Comparison of ENCODE assay signal across 10 mouse cellular contexts in the genomic region with DNA sequence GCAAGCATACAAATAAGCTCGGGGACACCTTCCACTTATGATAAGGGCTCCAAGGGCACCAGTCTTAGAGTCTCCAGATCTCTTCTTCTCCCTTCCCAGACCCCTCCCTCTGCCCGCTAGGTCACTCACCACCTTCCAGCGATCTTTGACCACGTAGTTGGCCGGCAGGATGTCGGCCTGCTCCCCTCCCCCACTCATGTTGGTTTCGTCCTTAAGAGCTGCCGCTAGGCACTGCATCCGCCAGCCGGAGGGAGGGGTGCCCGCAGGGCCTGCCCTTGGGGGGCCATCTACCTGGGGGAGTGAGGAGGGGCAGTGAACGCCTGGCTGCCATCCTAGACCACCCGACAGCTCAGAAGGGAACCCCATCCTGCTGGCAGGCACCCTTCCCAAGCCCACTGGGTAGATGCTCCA. TPM values are rescaled to one million over a fixed set of nuclear protein-coding genes. Genes with fewer than 3 reads are reported as not detected.
A peak's percentile ranks its signal among the peaks of the same experiment; 100 is the strongest.
DNase-seq lines count a peak whose midpoint lies in the region; ATAC-seq and TF ChIP-seq lines count a peak whose summit lies in the region.
"Had no signal": no experiment of that assay in that cellular context is flagged by ENCODE, and none has a peak within 500 bp of the region (broad histone marks: within the 10 kb centered on the region; RNA-seq: fewer than 3 reads in every experiment).

No protein-coding gene starts in this region.

- no peak overlapping the region for H3K27ac ChIP-seq in heart, adult 2 months
- no peak overlapping the region for H3K27ac ChIP-seq in embryonic facial prominence, embryonic 14.5 days (replicated peaks; ENCODE audit: low read depth, low read length)
- H3K27ac ChIP-seq in lung, postnatal 0 days (ENCODE audit: low read length), result no peak overlapping the region
- H3K27ac ChIP-seq in stomach, embryonic 15.5 days, result no peak overlapping the region

- intact Hi-C loops in heart, adult 2 months (cut with DNase I), result no loop called here

- no peak for TF ChIP-seq CTCF in heart, adult 2 months (IDR thresholded peaks at IDR 0.05)
- no peak for TF ChIP-seq CTCF in lung, postnatal 0 days (IDR thresholded peaks at IDR 0.05)

- peak overlapping the region; percentile 53 for H3K4me2 ChIP-seq in embryonic facial prominence, embryonic 14.5 days (ENCODE audit: low read depth, low read length)
- H3K4me2 ChIP-seq in lung, postnatal 0 days (replicated peaks; ENCODE audit: low read depth, low read length), result peak overlapping the region; percentile 23
- peak overlapping the region; percentile 54 for H3K4me2 ChIP-seq in stomach, embryonic 15.5 days

- H3K4me1 ChIP-seq in heart, adult 2 months (ENCODE audit: control insufficient read depth, insufficient read depth, low read length), result no peaks in the 10 kb centered on the region
- H3K4me1 ChIP-seq in embryonic facial prominence, embryonic 14.5 days (ENCODE audit: control insufficient read depth, insufficient read depth, low read length), result no peaks in the 10 kb centered on the region
- no peaks in the 10 kb centered on the region; the same call in 1 of the 2 replicates for H3K4me1 ChIP-seq in lung, postnatal 0 days (ENCODE audit: insufficient read depth, low read depth, low read length)
- peaks cover 12% of the 10 kb centered on the region for H3K4me1 ChIP-seq in stomach, embryonic 15.5 days

- H3K4me3 ChIP-seq in heart, adult 2 months, result peak overlapping the region; percentile 23; the same call in 1 of the 2 replicates
- H3K4me3 ChIP-seq in embryonic facial prominence, embryonic 14.5 days (ENCODE audit: low read depth, low read length), result peak overlapping the region; percentile 23
- no peak overlapping the region for H3K4me3 ChIP-seq in lung, postnatal 0 days (ENCODE audit: low read depth, low read length)
- peak overlapping the region; percentile 26 for H3K4me3 ChIP-seq in stomach, embryonic 15.5 days (replicated peaks)

- no peaks in the 10 kb centered on the region for H3K9me3 ChIP-seq in embryonic facial prominence, embryonic 14.5 days (ENCODE audit: control insufficient read depth, low read length)
- no peaks in the 10 kb centered on the region for H3K9me3 ChIP-seq in lung, postnatal 0 days (ENCODE audit: low read length)
- H3K9me3 ChIP-seq in stomach, embryonic 15.5 days, result no peaks in the 10 kb centered on the region

- no peak for ATAC-seq in embryonic facial prominence, embryonic 14.5 days (ENCODE audit: low read depth)
- ATAC-seq in lung, postnatal 0 days, result peak; percentile 10; the same call in 1 of the 2 replicates
- ATAC-seq in stomach, embryonic 15.5 days (ENCODE audit: insufficient read depth, low FRiP score, low read depth), result peak; percentile 12; the same call in 1 of the 2 replicates

- no peak for TF ChIP-seq EP300 in heart, adult 2 months (IDR thresholded peaks at IDR 0.05; ENCODE audit: insufficient read depth, low read depth, low read length)
- TF ChIP-seq EP300 in lung, postnatal 0 days (IDR thresholded peaks at IDR 0.05), result no peak

- under 1% methylated on average over 13 of the region's 13 CpGs for WGBS in heart, adult 2 months
- WGBS in embryonic facial prominence, embryonic 14.5 days, result 1% methylated on average over 13 of the region's 13 CpGs
- WGBS in lung, postnatal 0 days, result under 1% methylated on average over 13 of the region's 13 CpGs
- 3% methylated on average over 13 of the region's 13 CpGs for WGBS in stomach, embryonic 15.5 days

- peaks cover 13% of the 10 kb centered on the region for H3K27me3 ChIP-seq in heart, adult 2 months (ENCODE audit: control insufficient read depth, insufficient read depth, low read length)
- H3K27me3 ChIP-seq in embryonic facial prominence, embryonic 14.5 days (replicated peaks; ENCODE audit: control insufficient read depth, insufficient read depth, low read length), result peaks cover 65% of the 10 kb centered on the region
- peaks cover 39% of the 10 kb centered on the region for H3K27me3 ChIP-seq in lung, postnatal 0 days (replicated peaks; ENCODE audit: insufficient read depth, low read length)
- H3K27me3 ChIP-seq in stomach, embryonic 15.5 days (replicated peaks), result peaks cover 57% of the 10 kb centered on the region

- no peak for TF ChIP-seq POLR2A in heart, adult 2 months (IDR thresholded peaks at IDR 0.05; ENCODE audit: insufficient read depth, low read depth, low read length)

- peak in 1 of 2 experiments; percentile 8 for DNase-seq in heart, adult 2 months
- DNase-seq in heart, postnatal 4 days, result no peak
- peak; percentile 32 for DNase-seq in ZHBTc4 (ENCODE audit: low read depth, low spot score)
- DNase-seq in embryonic facial prominence, embryonic 14.5 days (ENCODE audit: low spot score), result no peak
- peak; percentile 86 to 91 for DNase-seq in kidney, adult 8-10 months
- peak; percentile 19 for DNase-seq in lung, postnatal 0 days (ENCODE audit: low spot score)
- no peak for DNase-seq in thymus, postnatal 0 days (ENCODE audit: low spot score)

- H3K9ac ChIP-seq in heart, adult 2 months (ENCODE audit: low read depth, low read length), result no peak overlapping the region
- H3K9ac ChIP-seq in embryonic facial prominence, embryonic 14.5 days (ENCODE audit: low read depth, low read length), result 0 out of 2 replicates have a peak overlapping the region, but pooled peaks have one; percentile 14
- no peak overlapping the region for H3K9ac ChIP-seq in lung, postnatal 0 days (replicated peaks; ENCODE audit: low read depth)
- no peak overlapping the region for H3K9ac ChIP-seq in stomach, embryonic 15.5 days

- H3K79me2 ChIP-seq in heart, adult 2 months (replicated peaks; ENCODE audit: control insufficient read depth, insufficient read depth, low read length), result no peaks in the 10 kb centered on the region

- no peaks in the 10 kb centered on the region for H3K36me3 ChIP-seq in heart, adult 2 months (ENCODE audit: control insufficient read depth, insufficient read depth, low read length)
- H3K36me3 ChIP-seq in embryonic facial prominence, embryonic 14.5 days (ENCODE audit: control insufficient read depth, insufficient read depth, low read length), result no peaks in the 10 kb centered on the region
- no peaks in the 10 kb centered on the region for H3K36me3 ChIP-seq in lung, postnatal 0 days (ENCODE audit: insufficient read depth, low read length)
- no peaks in the 10 kb centered on the region for H3K36me3 ChIP-seq in stomach, embryonic 15.5 days

RNA-seq across cellular contexts. Expression of a gene that starts 3.4 kb away (rescaled TPM):
- total RNA-seq in heart, adult 2 months (2021), result under 1 TPM; 0.16 to 0.23 TPM
- polyA plus RNA-seq in heart, adult 2 months (2012; rRNA removed), result 0.21 and 0.23 TPM in 2 replicates
- total RNA-seq in heart, postnatal 4 days (2021), result under 1 TPM; 0.33 to 0.45 TPM
- 0.46 and 0.61 TPM in 2 replicates for polyA plus RNA-seq in embryonic facial prominence, embryonic 14.5 days (2014; fragmentation: Nextera tagmentation; extraction: Ambion mirVana)
- 0.04 TPM in 1 of 2 replicates, not detected in the other for polyA plus RNA-seq in lung, postnatal 0 days (2015; fragmentation: Nextera tagmentation; extraction: Ambion mirVana)
- 0.27 and 0.31 TPM in 2 replicates for polyA plus RNA-seq in stomach, embryonic 15.5 days (2015; fragmentation: Nextera tagmentation; extraction: Ambion mirVana)
- 0.08 TPM in 1 of 2 replicates, not detected in the other for polyA plus RNA-seq in thymus, postnatal 0 days (2015; fragmentation: Nextera tagmentation; extraction: Ambion mirVana)
- total RNA-seq: MEL had no signal

RNA-seq across cellular contexts. Expression of a gene that starts 12.5 kb away (rescaled TPM):
- 1 to 10 TPM; 1.8 to 1.9 TPM for total RNA-seq in heart, adult 2 months (2021)
- polyA plus RNA-seq in heart, adult 2 months (2012; rRNA removed), result 0.80 and 0.97 TPM in 2 replicates
- 10 to 100 TPM in 1 of 2 experiments, 1 to 10 TPM in 1; 9.5 to 10.2 TPM for total RNA-seq in heart, postnatal 4 days (2021)
- 34.5 and 36.9 TPM in 2 replicates for polyA plus RNA-seq in embryonic facial prominence, embryonic 14.5 days (2014; fragmentation: Nextera tagmentation; extraction: Ambion mirVana)
- polyA plus RNA-seq in lung, postnatal 0 days (2015; fragmentation: Nextera tagmentation; extraction: Ambion mirVana), result 2.8 and 4.2 TPM in 2 replicates
- polyA plus RNA-seq in stomach, embryonic 15.5 days (2015; fragmentation: Nextera tagmentation; extraction: Ambion mirVana), result 47.7 and 49.7 TPM in 2 replicates
- 28.3 and 33.7 TPM in 2 replicates for polyA plus RNA-seq in thymus, postnatal 0 days (2015; fragmentation: Nextera tagmentation; extraction: Ambion mirVana)

RNA-seq across cellular contexts. Expression of a gene that starts 45.8 kb away (rescaled TPM):
- total RNA-seq in heart, adult 2 months (2021), result not detected
- 0.38 TPM in 1 of 2 replicates, not detected in the other for polyA plus RNA-seq in heart, adult 2 months (2012; rRNA removed)
- total RNA-seq in heart, postnatal 4 days (2021), result not detected
- not detected in 2 replicates for polyA plus RNA-seq in embryonic facial prominence, embryonic 14.5 days (2014; fragmentation: Nextera tagmentation; extraction: Ambion mirVana)
- polyA plus RNA-seq in lung, postnatal 0 days (2015; fragmentation: Nextera tagmentation; extraction: Ambion mirVana), result not detected in 2 replicates
- polyA plus RNA-seq in stomach, embryonic 15.5 days (2015; fragmentation: Nextera tagmentation; extraction: Ambion mirVana), result not detected in 2 replicates
- 6.4 and 9.4 TPM in 2 replicates for polyA plus RNA-seq in thymus, postnatal 0 days (2015; fragmentation: Nextera tagmentation; extraction: Ambion mirVana)
- total RNA-seq: MEL had no signal
- polyA plus RNA-seq: large intestine, adult 2 months had no signal

RNA-seq across cellular contexts. Expression of a gene that starts 55.3 kb away (rescaled TPM):
- under 1 TPM; 0.76 to 0.82 TPM for total RNA-seq in heart, adult 2 months (2021)
- 3.5 and 3.8 TPM in 2 replicates for polyA plus RNA-seq in heart, adult 2 months (2012; rRNA removed)
- total RNA-seq in heart, postnatal 4 days (2021), result under 1 TPM; 0.36 to 0.52 TPM
- 0.99 and 2.0 TPM in 2 replicates for polyA plus RNA-seq in embryonic facial prominence, embryonic 14.5 days (2014; fragmentation: Nextera tagmentation; extraction: Ambion mirVana)
- 0.76 and 0.81 TPM in 2 replicates for polyA plus RNA-seq in lung, postnatal 0 days (2015; fragmentation: Nextera tagmentation; extraction: Ambion mirVana)
- 1.3 and 1.9 TPM in 2 replicates for polyA plus RNA-seq in stomach, embryonic 15.5 days (2015; fragmentation: Nextera tagmentation; extraction: Ambion mirVana)
- polyA plus RNA-seq in thymus, postnatal 0 days (2015; fragmentation: Nextera tagmentation; extraction: Ambion mirVana), result 294 and 308 TPM in 2 replicates
- total RNA-seq: MEL had no signal

Comparison
In these comparisons a context has a peak if more than half of its experiments do, and no peak if none do; other contexts are left out.
1. DNase-seq: peak in ZHBTc4 (single experiment), kidney, adult 8-10 months (2 of 2) and lung, postnatal 0 days (single experiment); none in heart, postnatal 4 days (single experiment), embryonic facial prominence, embryonic 14.5 days (single experiment) and thymus, postnatal 0 days (single experiment).
2. Peak in every context shown above with its lines, with median percentiles within 50 percentile points of each other: H3K4me2 ChIP-seq.